Mouse (Mus musculus) left cerebral cortex, postnatal 36 days (tissue): ENCODE data around the gene Golt1a. TPM values are rescaled to one million over a fixed set of nuclear protein-coding genes. Genes with fewer than 3 reads are reported as not detected.
"Not testable (repeated sequence)": the region's sequence is repeated elsewhere in the genome, so short reads cannot be mapped to it uniquely, and the experiment has no call there.

Experiments
- DNase-seq, 2 experiments: peaks; one replicate each; pipeline ENCODE4 v3.0.0; 2021 to 2022; ENCODE audit warnings: low spot score in 2 of 2, mixed read lengths in 1 of 2
- intact Hi-C: fragments of 180-260 bp; cut with DNase I; formaldehyde crosslinking; loops from one replicate; pipeline ENCODE4 v1.15.1; 2025
- total RNA-seq, 2 experiments: library from RNA; stranded (reverse); gene quantifications; 2 replicates each; pipeline ENCODE4 v1.2.3; 2021

The Golt1a gene
- total RNA-seq, 2 experiments from 2014 or later = 0.48 to 2.0 TPM

DNA sequence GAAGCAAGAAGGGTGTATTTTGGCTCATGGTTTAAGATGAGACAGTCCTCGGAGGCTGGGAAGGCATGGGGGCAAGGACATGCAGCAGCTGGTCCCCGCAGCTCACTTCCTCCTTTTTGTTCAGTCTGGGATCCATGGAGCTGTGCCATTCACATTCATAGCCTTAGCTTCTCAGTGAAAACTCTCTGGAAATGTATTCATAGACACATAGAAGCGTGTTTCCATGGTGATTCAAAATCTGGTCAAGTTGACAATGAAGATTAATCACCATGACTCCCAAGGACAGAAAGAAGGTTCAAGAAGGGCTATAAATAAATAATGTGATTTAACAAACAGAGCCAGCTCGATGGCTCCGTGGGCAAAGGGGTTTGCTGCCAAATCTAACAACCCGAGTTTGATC lies 24.3 kb downstream of the Golt1a start:
- no peak for DNase-seq

DNA sequence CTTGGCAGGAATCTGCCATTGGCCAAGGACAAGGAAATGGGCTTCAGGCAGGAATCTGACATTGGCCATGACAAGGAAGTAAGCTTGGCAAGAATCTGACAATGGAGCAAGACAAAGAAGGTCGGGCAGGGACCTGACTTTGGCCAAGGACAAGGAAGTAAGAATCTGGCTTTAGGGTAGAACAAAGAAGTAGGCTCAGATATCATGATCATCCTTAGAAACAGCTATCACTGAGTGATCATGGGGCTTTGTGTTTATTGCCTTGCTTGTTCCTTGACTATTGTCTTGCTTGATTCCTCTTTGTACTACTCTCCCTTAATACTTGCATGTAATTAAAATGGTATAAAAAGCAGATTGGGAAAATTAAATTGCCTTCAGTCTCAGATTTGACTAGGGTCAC lies 30.8 kb downstream of the Golt1a start:
- intact Hi-C loops, DNase-seq: not testable (repeated sequence)

More for the DNA sequence above, 24.3 kb downstream of the Golt1a start:
- intact Hi-C loops = no loop called here

DNA sequence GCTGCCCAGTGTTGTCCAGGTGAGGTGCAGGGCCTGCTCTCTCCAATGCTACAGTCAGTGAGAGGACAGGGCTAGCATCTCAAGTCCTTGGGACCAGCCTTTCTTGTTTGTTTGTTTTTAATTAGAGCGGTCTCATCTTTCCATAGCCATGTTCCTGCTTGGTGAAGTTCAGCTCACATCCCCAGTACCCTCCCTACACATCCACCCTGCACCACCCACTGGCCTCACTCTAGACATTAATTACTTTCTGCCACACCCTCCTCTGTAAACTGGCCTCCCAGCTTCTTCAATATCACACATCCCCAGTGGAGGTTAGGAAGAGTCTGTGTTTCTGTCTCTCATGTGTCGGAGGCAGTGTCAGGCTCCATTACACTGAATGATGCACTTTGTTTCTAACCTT lies 34.8 kb downstream of the Golt1a start:
- intact Hi-C loops = no loop called here

DNA sequence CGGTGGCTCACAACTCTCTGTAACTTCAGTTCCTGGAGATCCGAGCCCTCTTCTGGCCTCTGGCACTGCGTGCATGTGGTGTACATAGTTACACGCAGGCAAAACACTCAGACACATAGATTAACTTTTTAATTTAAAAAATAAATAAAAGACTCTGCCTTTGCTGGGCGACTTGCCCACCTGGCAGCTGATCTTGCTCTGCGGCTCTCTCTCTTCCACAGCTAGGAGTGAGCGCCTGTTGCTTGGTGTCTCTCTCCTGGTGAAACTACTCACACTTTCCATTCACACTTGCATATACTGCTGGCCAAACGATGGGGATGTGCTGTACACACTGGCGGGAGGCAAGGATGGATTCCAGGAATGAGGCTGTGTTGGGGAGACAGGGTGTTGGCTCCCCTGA lies 36.9 kb downstream of the Golt1a start:
- no peak for DNase-seq

More for the DNA sequence above, 34.8 kb downstream of the Golt1a start:
- DNase-seq = no peak

DNA sequence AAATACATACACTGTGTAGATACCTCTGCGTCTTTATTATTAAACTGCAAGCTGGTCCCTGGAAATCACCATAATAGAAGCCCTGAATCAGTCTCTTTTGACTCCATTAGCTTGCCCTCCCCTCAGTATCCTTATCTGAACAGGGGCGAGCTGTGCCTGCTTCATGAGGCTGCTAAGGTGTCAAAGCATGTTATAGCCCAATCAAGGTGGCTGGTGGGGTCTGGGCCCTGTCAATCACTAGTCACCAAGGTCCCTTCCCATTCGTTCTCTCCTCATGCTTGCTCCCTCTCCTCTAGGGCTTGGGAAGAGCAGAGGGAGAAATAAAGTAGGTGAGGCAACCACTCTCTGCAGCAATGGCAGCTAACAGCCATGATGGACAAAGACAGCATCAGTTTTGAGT lies 37.6 kb downstream of the Golt1a start:
- intact Hi-C loops = no loop called here
- DNase-seq = no peak

More for the DNA sequence above, 36.9 kb downstream of the Golt1a start:
- intact Hi-C loops = no loop called here

DNA sequence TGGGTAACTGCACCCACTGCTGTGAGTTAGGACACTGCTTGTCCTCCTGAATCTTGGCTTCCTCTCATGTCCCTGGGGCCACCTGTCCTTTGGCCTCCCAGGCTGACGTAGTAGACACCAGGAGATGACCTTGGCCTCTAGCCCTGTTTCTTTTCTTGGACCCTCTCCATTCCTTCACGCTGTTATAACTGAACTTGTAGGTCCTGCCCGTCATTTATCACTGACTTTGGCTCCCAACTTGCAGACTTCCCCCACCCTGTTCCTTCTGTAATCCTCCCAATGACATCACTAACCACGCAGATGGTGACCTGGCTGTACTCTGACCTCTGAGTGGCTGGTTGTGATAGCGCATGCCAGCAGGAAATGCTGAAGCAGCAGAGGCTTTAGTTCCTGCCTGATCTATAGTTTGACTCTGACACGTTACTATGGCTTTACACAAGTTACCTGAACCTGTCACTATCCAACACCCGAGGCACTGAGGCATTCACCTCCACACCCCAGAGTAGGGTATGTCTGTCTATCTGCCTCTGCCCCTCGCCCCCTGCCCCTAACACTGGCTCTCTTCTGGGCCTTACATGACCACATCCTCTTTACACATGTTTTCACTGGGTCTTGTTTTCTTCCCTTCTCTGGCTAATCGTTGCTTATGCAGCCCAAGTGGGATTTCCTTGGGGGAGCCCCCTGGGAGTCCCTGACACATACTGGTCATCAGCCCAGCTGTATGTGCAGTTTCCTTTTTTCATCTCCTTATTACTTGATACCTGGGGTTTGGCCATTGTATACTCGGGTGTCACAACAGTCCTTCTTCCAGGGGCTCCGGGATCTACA lies 38.3 kb downstream of the Golt1a start:
- no peak for DNase-seq
- intact Hi-C loops = no loop called here

DNA sequence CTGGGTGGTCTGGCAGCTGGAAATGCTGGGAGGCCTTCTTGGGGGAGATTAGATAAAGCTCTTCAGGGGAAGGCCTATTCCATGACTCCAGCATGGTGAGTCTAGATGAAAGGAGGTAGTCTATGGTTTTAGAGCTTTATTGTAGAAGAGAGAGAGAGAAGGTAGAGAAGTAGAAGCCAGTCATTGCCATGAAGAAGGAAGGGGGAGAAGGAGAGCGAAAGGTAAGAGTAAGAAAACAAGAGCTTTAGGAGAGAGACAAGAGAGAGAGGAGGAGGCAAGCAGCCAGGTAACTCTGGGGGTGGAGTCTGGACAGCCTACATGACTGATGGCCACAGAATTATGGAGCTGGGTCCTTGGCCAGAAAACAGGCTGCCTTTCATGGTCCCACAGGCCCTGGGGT lies 40.6 kb downstream of the Golt1a start, which contains the start of gene Ren1:
Gene Ren1 (plus strand): TSS at position 301 of the 400 bp plus-strand sequence.
- no peak for DNase-seq
- intact Hi-C loops = no loop called here

DNA sequence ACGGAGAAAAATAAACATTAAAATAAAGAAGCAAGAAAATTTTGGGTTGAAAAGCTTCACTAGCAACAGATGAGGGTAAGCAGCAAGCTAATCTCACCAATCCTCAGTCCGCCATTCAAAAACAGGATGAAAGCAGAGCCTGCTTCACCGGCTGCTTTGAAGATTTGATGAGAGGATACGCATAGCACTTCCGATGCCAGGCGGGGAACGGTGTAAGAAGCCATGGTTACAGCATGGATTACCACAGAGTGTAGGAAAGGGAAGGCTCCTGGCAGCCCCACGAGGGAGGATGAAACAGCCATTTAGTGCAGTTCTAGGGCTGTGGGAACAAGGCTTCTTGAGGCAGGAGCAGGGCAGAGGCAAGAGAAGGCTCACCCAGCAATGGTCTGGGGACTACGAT lies 42.2 kb downstream of the Golt1a start:
- no peak for DNase-seq

DNA sequence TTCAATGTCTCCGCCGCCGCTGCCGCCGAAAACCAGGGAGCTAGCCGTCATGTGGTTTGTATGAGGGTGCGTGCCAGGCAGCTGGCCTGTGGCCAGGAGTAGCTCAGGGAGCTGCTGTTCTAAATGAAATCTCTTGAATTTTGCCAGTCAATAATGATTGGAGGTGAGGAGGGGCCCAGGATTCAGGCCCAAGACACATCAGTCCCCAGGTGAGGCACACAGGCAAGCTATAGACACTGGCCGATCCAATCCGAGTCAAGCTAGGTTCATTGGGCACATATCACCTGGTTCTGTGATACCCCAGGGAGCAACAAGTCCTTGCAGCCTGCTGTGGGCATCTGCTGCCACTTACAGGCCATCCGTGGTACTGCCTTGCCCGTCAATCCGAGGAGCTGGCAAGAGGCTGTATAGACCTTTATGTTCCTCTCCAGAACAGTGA lies 43.8 kb downstream of the Golt1a start:
- intact Hi-C loops = loop anchor here (2.0 kb wide), 1 partner anchor 39 kb away; no protein-coding TSS in a partner anchor
- peak; percentile 83 to 85 for DNase-seq

More for the DNA sequence above, 42.2 kb downstream of the Golt1a start:
- intact Hi-C loops = loop anchor here (2.0 kb wide), 1 partner anchor 37 kb away; no protein-coding TSS in a partner anchor

DNA sequence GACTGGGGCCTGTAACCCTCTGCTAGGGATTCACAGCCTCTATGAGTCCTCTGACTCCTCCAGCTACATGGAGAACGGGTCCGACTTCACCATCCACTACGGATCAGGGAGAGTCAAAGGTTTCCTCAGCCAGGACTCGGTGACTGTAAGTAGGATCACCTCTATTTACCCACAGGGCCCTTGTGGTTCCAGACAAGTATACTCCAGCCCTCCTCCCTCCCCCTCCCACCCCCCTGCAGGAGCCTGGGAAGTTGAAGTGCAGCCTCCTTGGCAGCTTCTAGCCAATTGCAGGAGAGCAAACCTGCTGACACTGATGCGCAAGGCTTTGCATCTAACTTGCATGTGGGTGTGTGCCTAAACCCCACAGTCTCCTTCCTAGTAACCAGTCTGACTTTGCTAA lies 45.9 kb downstream of the Golt1a start:
- DNase-seq = no peak
- intact Hi-C loops = no loop called here

DNA sequence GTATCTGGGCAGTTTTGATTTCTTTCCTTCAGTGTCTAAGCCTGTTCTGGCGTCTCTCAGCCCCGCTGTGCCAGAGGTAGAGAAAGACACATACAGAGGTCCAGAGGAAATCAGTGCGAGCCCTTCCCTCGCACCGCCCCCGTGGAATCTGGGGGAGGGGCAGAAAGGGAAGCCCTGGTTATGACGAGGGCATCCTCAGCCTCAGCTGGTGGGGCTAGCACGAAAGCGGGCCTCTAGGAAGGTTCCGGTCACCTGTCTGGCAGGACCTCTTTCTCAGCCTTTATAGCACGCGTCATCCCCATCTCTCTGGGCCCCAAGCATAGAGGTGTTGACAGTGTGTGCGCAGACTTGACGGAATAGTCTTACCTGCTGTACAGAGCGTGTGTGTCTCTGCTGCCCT lies 46.3 kb downstream of the Golt1a start:
- DNase-seq = no peak
- intact Hi-C loops = no loop called here

DNA sequence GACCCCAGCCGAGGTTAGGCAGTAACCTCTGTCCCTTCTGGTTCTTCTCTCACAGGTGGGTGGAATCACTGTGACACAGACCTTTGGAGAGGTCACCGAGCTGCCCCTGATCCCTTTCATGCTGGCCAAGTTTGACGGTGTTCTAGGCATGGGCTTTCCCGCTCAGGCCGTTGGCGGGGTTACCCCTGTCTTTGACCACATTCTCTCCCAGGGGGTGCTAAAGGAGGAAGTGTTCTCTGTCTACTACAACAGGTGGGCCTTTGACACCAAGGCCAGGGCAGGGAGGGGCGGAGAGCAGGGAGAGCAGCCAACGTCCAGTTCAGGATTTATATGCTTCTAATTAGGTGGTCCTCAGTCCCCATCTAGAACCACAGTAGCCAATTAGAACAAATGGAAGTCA lies 46.7 kb downstream of the Golt1a start:
- intact Hi-C loops = no loop called here

DNA sequence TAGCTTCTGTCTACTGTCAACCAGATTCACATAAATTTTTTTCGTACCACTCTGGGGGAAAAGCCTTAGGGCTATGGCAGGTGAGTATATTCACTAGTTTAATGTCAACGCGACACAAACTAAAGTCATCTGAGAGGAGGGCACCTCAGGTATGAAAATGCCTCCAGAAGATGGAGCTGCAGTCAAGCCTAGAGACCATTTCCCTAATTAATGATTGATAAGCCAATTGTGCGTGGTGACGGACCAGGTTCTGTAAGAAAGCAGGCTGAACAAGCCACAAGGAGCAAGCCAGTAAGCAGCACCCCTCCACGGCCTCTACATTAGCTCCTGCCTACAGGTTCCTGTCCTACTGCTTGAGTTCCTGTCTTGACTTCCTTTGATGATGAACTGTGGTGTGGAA lies 51.4 kb downstream of the Golt1a start:
- intact Hi-C loops = no loop called here

More for the DNA sequence above, 46.7 kb downstream of the Golt1a start:
- no peak for DNase-seq

DNA sequence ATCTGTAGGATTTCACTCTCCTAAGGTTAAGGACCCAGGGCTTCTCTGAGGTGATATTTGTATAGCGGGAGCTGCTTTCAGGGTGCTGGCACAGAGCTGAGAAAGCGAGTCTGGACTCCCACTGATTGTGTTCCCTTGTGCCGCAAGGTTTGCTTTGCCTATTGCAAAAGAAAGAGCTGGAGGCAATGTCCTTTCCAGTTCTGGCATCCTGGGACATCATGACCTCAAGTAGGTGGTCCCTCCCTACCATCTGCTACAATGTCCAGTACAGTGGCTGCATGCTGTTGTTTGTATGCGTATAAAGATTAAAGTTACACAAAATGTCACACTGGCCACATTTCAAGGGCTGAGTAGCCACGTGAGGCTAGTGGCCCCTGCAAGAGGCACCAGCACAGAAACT lies 52.5 kb downstream of the Golt1a start:
- intact Hi-C loops = no loop called here
- DNase-seq = peak in 1 of 2 experiments; percentile 3

More for the DNA sequence above, 51.4 kb downstream of the Golt1a start:
- no peak for DNase-seq

DNA sequence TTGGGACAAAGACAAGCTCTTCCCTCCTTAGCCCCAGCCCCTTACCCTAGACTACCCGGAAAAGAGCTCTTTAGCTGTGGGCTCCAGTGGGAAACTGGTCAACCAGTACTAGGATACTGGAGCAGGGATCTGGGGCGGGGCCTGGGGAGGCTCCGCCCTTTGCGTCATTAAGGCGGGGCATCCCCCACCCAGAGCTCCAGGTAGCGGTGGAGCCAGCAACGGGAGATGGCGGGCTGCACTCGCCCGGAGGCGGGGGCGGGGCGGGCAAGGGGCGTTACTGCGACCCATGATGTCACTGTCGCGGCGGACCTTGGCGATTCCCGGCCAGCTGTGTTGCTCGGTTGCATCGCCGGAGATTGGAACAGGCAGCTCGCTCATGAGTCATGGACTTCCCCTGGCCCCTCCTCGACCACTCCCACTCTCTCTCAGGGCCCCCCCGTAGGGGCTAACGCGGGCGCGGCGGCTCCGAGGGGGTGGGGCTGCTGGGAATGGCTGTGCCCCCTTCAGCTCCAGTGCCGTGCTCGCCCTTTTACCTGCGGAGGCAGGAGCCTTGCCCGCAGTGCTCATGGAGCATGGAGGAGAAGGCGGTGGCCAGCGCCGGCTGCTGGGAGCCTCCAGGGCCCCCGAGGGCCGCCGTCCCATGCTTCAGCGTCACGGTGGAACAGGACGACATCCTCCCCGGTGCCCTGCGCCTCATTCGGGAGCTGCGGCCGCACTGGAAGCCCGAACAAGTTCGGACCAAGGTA lies 53.8 kb downstream of the Golt1a start, which contains the start of gene Etnk2:
Gene Etnk2 (plus strand): TSS at position 297 of the 746 bp plus-strand sequence.
- intact Hi-C loops = no loop called here
- DNase-seq = peak; percentile 62 to 77

DNA sequence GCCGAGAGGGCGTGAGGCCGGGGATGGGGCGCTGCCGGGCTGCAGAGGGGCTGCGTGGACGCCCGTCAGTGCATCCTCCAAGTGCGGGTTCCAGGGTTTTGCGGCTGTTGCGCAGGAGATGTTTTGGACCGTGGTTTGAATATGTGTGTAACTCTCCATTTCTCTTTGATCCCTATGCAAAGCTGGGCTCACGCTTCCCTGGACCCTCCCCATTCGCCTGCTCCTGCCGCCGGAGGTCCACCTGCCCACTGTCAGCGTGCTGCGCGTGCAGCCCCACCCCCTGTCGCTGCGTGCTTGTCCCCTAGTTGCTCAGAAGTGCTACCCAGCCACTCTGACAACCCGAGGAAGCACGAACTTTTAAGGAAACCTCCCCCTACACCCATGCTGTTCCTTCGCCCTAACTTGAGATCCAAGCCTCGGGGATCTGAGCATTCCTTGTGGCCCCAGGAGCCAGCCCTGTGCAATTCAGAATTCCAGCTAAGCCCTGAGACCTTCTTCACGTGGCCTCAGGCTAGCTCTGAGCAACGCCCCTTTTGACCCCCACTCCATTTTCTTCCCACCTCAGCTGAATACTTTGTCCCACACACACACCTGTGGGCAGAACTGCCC lies 54.5 kb downstream of the Golt1a start:
- DNase-seq = peak in 1 of 2 experiments; percentile 49
- intact Hi-C loops = no loop called here

DNA sequence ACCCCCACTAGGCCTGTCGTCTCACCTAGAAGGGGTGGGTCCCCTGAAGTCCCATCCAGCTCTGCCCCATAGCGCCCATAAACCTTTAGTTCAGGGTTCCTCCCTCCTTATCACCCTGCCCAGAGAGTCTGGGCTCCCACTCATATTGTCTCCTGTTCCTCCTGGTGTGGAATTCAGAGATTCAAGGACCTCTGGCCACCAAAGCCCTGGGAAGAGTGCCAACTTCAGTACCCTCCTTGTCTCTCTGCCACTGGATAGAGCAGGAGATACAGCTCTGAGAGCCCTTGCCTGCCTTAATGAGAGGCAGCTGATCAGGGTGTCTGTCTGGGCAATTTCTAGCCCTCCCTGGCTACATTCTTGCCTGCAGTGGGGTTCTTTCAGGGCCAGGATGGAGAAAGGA lies 55.3 kb downstream of the Golt1a start:
- DNase-seq = no peak
- intact Hi-C loops = no loop called here

DNA sequence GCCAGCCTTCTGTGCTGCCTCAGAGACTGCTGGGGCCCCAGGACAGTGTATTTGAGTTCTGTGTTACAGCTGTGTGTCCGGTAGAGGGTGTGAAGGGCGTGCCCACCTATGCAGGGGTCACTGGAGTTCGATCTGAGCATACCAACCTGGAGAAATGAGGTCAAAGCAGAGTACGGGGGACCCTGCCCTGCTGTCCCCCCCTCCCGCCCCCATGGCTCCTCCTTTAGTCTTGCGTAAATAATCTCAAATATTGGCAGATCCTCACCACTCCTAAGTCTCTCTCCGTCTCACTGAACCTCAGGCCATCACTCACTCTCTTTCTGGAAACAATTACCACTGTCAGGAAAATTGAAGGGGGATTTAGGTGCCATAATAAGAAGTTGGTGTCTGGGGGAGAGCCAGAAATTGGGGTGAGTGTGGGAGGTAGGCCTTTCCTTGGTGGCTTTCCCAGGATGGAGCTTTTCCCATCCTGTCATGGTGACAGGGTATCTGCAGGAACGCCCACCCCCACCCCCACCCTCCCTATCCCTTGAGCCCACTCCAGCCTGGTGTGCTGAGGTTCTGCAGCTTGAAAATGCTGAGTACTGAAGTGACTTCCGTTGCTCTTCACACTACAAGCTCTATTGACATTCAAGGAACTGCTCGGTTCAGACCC lies 57.5 kb downstream of the Golt1a start:
- intact Hi-C loops = no loop called here
- DNase-seq = peak in 1 of 2 experiments; percentile 51
